Mouse (Mus musculus) limb, embryonic 10.5 days (tissue): ENCODE measurements around the gene Gsta4. TPM values are rescaled to one million over a fixed set of nuclear protein-coding genes. Genes with fewer than 3 reads are reported as not detected.
A peak's percentile ranks its signal among the peaks of the same experiment; 100 is the strongest.
"Not testable (repeated sequence)": the region's sequence is repeated elsewhere in the genome, so short reads cannot be mapped to it uniquely, and the experiment has no call there.

Experiments
- DNase-seq: peaks from one replicate; pipeline ENCODE4 v3.0.0-alpha.2; 2017; ENCODE audit warnings: low spot score
- H3K27ac ChIP-seq: fragments of 300-500 bp; sonication (generic); 2 replicates; pipeline ENCODE4 v1.5.1; 2016; ENCODE audit warnings: mild to moderate bottlenecking
- H3K27me3 ChIP-seq: fragments of 300-500 bp; sonication (generic); 2 replicates; pipeline ENCODE4 v1.6.1; 2016; ENCODE audit warnings: low read depth, mild to moderate bottlenecking; ENCODE audit not compliant: poor library complexity, severe bottlenecking
- H3K36me3 ChIP-seq: fragments of 300-500 bp; sonication (generic); 2 replicates; pipeline ENCODE4 v1.6.1; 2016; ENCODE audit warnings: mild to moderate bottlenecking, moderate library complexity
- H3K4me1 ChIP-seq: fragments of 300-500 bp; sonication (generic); 2 replicates; pipeline ENCODE4 v1.6.1; 2016
- H3K4me3 ChIP-seq: fragments of 300-500 bp; sonication (generic); 2 replicates; pipeline ENCODE4 v1.5.1; 2016; ENCODE audit warnings: mild to moderate bottlenecking, moderate library complexity
- H3K9me3 ChIP-seq: fragments of 300-500 bp; sonication (generic); replicated peaks from 2 replicates; pipeline ENCODE4 v1.6.1; 2016; ENCODE audit warnings: mild to moderate bottlenecking
- WGBS: fragments of 180-500 bp; shearing (Covaris S2); methylation state at CpG from one replicate; pipeline ENCODE4 v1.1.7; 2016; 5-methylcytosine and 5-hydroxymethylcytosine counted together
- polyA plus RNA-seq: library from polyadenylated mRNA; unstranded; fragments of >200 nt; fragmentation: Nextera tagmentation; extraction: Ambion mirVana; gene quantifications from 2 replicates; pipeline ENCODE4 v1.2.1, GENCODE M21; 2016

Gene Gsta4
- polyA plus RNA-seq, 1 experiment from 2014 or later, result 114 TPM

DNA sequence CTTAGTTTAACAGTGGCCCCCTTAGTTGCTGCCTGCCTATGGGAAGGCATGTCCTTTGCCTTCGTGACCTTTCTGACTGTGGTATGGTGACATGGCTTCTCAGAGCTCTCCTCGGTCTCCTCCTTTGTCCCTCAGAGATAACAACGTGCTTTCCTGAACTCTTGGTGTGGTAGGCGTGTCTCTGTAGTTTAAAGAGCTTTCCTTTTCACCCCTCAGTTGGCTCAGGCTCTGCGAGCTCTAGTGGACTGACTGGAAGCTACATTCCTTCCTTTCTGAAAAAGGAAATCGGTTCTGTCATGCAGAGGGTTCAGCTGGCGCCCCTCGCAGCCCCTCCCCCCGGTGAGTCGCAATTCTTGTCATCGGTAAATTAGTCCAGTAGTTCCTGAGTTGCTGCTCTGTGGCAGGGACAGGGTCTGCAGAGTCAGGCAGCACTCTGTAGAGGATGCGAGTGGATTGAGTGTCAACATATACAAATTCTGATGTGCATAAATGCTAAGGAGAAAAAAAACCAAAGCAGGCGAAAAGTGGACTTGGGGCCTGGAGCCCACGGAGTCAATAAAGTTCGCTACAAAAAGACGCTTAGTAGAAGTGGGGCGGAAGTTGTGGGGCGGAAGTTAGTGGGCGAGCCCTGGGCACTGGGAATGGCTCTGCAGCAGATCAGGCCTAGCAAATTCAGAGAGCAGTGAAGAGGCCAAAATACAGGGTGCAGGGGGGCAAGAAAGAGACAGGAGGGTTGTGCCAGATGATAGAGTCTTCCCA, 15.7 kb upstream of the Gsta4 start:
- peaks cover 81% of the 10 kb centered on the region for H3K36me3 ChIP-seq
- H3K4me3 ChIP-seq, result no peak overlapping the region
- WGBS, result 87% methylated on average over 19 of the region's 19 CpGs

DNA sequence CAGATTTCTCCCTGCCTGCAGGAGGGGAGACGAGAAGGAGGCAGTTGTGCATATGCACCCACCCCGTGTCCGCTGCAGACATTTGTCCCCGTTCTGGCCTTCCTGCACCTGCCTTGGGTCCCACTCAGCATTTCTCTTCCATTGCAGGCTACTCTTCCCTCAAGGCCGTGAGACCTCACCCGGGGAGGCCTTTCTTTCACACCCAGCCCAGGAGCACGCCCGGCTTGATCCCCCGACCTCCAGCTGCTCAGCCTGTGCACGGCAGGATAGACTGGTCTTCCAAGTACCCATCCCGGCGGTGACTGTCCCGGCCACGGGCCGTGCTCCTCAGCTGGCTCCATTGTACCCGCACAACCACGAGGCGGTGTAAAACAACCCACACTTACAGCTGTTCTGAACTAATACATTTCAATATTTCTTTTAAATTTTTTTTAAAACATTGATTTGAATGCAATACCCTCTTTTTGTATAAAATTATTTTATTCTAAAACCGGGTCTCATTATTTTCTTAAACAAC, 15.1 kb upstream of the Gsta4 start:
- no peaks in the 10 kb centered on the region for H3K9me3 ChIP-seq
- H3K36me3 ChIP-seq, result peaks cover 75% of the 10 kb centered on the region
- no peak overlapping the region for H3K4me3 ChIP-seq
- no peaks in the 10 kb centered on the region for H3K4me1 ChIP-seq
- no peaks in the 10 kb centered on the region for H3K27me3 ChIP-seq
- DNase-seq, result no peak
- H3K27ac ChIP-seq, result no peak overlapping the region
- 94% methylated on average over 19 of the region's 19 CpGs for WGBS

More for the DNA sequence above, 15.7 kb upstream of the Gsta4 start:
- Histone ChIP-seq H3K4me1 (no peaks in the 10 kb centered on the region), H3K9me3 (no peaks in the 10 kb centered on the region), H3K27ac (no peak overlapping the region), H3K27me3 (no peaks in the 10 kb centered on the region)
- DNase-seq, result no peak

DNA sequence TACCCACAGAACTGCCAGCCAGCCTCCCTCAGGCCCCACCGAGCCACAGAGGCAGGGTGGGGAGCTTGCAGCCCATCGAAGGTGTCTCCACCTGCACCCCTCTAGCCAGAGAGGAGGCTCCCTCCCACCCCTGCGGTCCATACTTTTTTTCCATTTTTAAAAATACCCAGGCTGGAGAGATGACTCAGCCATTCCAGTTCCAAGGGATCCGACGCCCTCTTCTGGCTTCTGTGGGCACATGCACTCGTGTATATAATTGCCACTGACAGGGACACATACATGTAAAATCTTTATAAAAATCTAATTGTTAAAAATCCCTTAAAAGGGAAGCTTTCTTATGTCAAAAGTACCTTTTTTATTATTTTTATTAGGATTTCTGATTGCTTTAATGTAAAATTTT, 13.7 kb upstream of the Gsta4 start:
- Histone ChIP-seq H3K27ac (no peak overlapping the region), H3K9me3 (no peaks in the 10 kb centered on the region), H3K4me3 (no peak overlapping the region), H3K27me3 (no peaks in the 10 kb centered on the region), H3K4me1 (no peaks in the 10 kb centered on the region), H3K36me3 (peaks cover 63% of the 10 kb centered on the region)
- 96% methylated on average over 6 of the region's 6 CpGs for whole genome bisulfite sequencing
- DNase-seq, result no peak

DNA sequence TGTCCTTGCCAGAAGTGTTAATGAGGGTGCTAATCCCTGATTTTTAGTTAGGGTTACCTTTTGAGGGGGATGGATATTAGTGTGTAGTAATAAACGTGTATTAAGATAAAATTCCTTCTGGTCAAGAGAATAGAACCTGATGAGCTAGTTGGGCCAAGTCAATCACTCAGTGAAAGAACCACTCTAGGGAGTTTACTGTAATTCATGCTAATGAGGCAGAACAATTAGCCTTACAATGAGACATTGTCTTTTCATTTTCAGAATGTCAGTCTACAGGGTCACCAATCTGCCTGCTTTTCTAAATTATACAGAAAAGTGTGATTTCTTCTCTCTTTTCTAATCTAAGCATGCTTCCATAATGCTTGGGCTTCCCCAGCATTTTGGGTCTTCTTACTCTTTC, 8.6 kb upstream of the Gsta4 start:
- H3K27me3 ChIP-seq, result no peaks in the 10 kb centered on the region
- peaks cover 13% of the 10 kb centered on the region for H3K36me3 ChIP-seq
- H3K4me3 ChIP-seq, result no peak overlapping the region
- H3K4me1 ChIP-seq, result peaks cover 6% of the 10 kb centered on the region
- DNase-seq, result no peak
- WGBS, result 71% methylated on average over 1 of the region's 1 CpGs
- H3K9me3 ChIP-seq, result no peaks in the 10 kb centered on the region
- H3K27ac ChIP-seq, result no peak overlapping the region

DNA sequence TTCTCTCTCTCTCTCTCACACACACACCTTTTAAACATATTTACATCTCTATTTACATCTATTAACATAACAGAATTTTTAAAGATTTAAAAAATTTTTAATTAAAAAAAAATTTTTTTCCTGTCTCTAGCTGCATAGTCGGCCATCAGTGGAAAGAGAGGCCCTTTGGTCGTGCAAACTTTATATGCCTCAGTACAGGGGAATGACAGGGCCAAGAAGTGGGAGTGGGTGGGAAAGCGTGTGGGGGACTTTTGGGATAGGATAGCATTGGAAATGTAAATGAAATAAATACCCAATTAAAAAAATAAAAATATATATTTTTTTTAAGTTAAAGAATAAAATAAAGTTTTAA, 7.7 kb upstream of the Gsta4 start:
- H3K36me3 ChIP-seq, H3K27ac ChIP-seq, H3K9me3 ChIP-seq, H3K4me1 ChIP-seq, H3K4me3 ChIP-seq, DNase-seq, H3K27me3 ChIP-seq: not testable (repeated sequence)
- 49% methylated on average over 3 of the region's 3 CpGs for WGBS

DNA sequence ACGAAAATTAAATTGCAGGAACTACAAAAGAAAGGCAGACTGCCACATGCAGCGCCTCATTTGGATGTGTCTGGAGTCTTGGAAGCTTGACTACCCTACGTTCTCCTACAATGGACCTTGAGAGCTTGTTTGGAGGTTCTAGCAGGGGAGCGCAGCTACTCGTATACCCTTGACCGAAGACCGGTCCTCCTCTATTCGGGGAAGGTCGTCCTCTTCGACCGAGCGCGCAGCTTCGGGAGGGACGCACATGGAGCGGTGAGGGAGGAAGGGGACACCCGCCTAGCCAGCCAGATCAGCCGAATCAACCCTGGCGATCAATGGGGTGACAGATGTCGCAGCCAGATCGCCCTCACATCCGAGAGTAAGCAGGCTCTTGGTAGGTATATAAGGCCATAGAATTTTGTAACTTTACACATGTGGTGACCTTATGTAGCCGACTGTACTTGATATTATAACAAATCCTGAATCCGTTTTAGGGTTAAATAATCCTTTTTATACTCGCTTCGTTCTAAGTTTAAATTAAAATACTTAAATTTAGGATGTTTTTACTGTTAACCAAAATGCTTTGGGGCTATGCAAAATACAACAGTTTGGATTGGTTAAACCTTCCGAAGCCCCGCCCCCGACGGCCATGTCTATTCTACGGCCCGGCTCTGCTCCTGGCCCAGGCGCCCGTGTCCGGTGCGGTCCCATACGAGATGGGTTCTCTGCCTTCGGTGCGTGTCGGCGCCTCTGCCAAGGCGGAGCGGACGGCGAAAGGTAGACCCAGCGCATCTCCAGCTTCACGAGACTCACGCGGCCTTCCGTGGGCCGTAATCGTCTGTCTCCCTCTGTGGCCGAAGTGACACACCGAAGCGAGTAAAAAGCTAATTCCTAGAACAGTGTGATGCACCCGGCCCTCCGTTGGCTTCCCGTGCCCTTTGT, 7.0 kb upstream of the Gsta4 start:
- peak; percentile 94 for DNase-seq
- Histone ChIP-seq H3K27me3 (no peaks in the 10 kb centered on the region), H3K27ac (peak overlapping the region; percentile 95), H3K9me3 (no peaks in the 10 kb centered on the region), H3K4me3 (peak overlapping the region; percentile 75), H3K36me3 (0 out of 2 replicates have a peak, but pooled peaks cover 1% of the 10 kb centered on the region), H3K4me1 (peaks cover 6% of the 10 kb centered on the region)
- 1% methylated on average over 52 of the region's 58 CpGs for WGBS

DNA sequence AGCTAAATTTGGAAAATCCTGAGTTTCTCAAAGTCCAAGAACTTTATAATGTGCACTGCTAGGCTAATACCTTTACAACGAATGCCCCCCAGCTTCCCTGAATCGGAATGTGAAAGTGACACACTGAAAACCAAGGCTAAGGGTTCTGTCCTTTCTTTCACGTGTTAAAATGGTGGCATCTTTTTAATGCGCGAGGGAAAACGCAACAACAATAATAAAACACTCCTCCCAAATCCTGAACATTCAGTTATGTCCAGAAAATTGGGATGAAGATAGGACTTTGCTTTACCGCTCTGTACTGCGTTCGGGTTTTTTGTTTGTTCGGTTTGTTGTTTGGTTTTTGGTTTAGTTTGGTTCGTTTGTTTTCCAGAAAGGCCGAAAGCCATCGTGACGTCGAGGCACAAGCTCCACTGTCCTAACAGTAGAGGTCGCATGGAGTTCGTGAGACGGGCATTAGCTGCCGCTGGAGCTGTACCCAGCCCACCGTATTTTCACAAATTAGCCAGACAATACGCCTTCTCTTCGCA, 6.3 kb upstream of the Gsta4 start:
- Histone ChIP-seq H3K27ac (peak overlapping the region; percentile 95), H3K36me3 (no peaks in the 10 kb centered on the region)
- WGBS, result 1% methylated on average over 22 of the region's 22 CpGs

DNA sequence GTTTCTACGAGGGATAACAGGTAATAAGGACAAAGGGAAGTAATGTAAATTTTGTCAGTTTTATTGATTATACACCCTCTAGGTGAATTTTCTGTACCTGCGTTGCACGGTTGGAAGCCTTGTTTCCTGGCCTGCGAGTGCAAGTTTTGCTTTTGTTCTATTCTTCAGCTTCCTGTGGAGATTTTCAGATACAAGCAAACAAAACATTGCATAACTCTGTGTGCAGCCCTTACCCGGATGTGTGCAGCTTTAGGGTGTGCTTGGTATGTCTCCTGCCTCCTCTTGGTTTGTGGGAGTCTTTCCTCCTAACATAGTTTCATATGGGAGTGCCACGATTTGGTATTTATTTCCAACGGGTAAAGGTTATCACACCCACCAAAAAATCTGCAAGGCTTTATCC, 5.7 kb upstream of the Gsta4 start:
- no peaks in the 10 kb centered on the region for H3K9me3 ChIP-seq
- no peak for DNase-seq
- peak overlapping the region; percentile 95 for H3K27ac ChIP-seq
- H3K4me3 ChIP-seq, result peak overlapping the region; percentile 75
- H3K36me3 ChIP-seq, result no peaks in the 10 kb centered on the region
- WGBS, result 57% methylated on average over 7 of the region's 7 CpGs
- H3K4me1 ChIP-seq, result peaks cover 6% of the 10 kb centered on the region
- no peaks in the 10 kb centered on the region for H3K27me3 ChIP-seq

More for the DNA sequence above, 6.3 kb upstream of the Gsta4 start:
- Histone ChIP-seq H3K9me3 (no peaks in the 10 kb centered on the region), H3K4me3 (peak overlapping the region; percentile 75), H3K4me1 (peaks cover 6% of the 10 kb centered on the region), H3K27me3 (no peaks in the 10 kb centered on the region)
- peak; percentile 71 for DNase-seq

DNA sequence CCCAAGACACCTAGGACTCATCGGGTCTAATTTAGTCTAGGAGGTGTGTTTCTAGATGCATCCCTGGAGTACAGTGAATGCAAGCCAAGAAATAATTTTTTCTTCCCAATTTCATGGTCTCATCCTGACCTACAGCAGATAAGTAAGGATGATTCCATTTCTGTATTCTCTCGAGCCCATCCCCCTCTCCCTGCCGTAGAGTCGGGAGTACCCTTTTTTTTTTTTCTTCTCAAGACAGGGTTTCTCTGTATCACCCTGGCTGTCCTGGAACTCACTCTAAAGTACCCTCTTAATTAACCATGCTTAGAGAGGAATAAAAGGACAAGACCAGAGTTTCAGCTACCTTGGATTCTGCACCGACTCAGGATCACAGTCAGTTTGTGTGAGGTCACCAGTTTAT, 4.4 kb upstream of the Gsta4 start:
- Histone ChIP-seq H3K36me3 (no peaks in the 10 kb centered on the region), H3K4me1 (peaks cover 6% of the 10 kb centered on the region), H3K27ac (no peak overlapping the region), H3K4me3 (no peak overlapping the region), H3K9me3 (no peaks in the 10 kb centered on the region; the same call in 1 of the 2 replicates), H3K27me3 (no peaks in the 10 kb centered on the region)
- DNase-seq, result no peak
- 89% methylated on average over 5 of the region's 5 CpGs for WGBS

DNA sequence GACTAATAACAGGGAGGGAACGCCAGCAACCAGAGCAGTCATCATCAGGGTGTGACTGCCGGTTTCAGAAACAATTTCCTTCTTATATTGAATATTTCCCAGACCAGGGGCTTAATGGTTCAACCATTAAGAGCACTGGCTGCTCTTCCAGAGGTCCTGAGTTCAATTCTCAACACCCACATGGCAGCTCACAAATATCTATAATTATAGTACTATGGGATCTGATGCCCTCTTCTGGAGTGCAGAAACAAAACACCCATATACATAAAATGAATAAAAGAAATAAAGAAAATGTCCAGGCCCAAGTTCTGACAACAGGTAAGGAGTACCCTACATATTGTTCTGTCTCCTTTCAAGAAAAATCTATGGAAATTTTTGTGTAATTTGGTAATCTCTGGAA, 3.5 kb upstream of the Gsta4 start:
- Histone ChIP-seq H3K27me3 (no peaks in the 10 kb centered on the region), H3K4me1 (peaks cover 6% of the 10 kb centered on the region), H3K27ac (no peak overlapping the region), H3K36me3 (no peaks in the 10 kb centered on the region), H3K4me3 (no peak overlapping the region), H3K9me3 (no peaks in the 10 kb centered on the region; the same call in 1 of the 2 replicates)
- DNase-seq, result no peak
- WGBS, result 86% methylated on average over 2 of the region's 2 CpGs

DNA sequence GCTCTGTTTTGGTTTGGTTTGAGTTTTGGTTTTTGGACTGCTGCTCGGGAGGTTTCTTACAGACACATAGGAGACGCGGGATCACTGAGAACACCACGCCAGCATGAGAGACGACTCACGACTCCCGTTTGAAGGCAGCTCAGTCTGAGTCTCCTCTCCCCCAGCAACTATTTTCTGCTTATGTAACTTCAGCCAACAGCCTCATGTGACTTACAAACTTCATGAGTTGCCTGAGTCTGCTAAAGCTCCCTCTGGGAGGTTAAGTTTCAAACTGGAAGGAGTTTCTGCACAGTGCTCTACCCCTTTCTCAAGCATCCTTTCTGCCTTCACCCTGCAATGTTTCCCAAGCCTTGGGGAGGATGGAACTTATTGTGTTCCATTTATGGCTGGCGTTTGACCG, 3.1 kb downstream of the Gsta4 start:
- H3K4me3 ChIP-seq, result no peak overlapping the region
- H3K27ac ChIP-seq, result no peak overlapping the region
- H3K36me3 ChIP-seq, result no peaks in the 10 kb centered on the region
- 94% methylated on average over 9 of the region's 9 CpGs for WGBS
- H3K9me3 ChIP-seq, result no peaks in the 10 kb centered on the region; the same call in 1 of the 2 replicates
- peaks cover 14% of the 10 kb centered on the region; the same call in 1 of the 2 replicates for H3K27me3 ChIP-seq
- DNase-seq, result no peak
- peaks cover 4% of the 10 kb centered on the region for H3K4me1 ChIP-seq

DNA sequence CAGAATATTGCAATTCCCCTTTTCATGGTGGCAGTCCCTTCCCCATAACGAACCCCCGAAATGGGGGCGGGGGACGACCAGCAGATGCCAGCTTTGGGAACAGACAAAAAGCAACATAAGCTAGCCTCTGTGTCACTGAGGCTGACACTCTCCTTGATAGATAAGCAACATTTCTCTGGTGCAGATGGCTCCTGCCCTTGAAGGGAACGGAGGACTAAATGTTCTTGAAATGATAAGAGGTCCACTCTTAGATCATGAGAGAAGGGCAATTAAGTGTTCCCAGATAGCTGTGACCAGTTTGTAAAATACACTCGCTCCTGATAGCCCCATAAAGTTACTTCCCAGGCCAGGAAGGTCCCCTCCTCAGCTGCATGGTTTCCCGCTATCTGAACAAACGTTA, 6.3 kb downstream of the Gsta4 start:
- peaks cover 31% of the 10 kb centered on the region for H3K4me1 ChIP-seq

More for the DNA sequence above, 6.3 kb downstream of the Gsta4 start:
- Histone ChIP-seq H3K27ac (no peak overlapping the region), H3K27me3 (peaks cover 18% of the 10 kb centered on the region; the same call in 1 of the 2 replicates), H3K36me3 (no peaks in the 10 kb centered on the region), H3K4me3 (no peak overlapping the region), H3K9me3 (no peaks in the 10 kb centered on the region)
- 76% methylated on average over 8 of the region's 8 CpGs for WGBS
- no peak for DNase-seq
